Mouse (Mus musculus) T-cell, adult 66 days (primary cell): ENCODE results near the gene Rhbdd1. TPM values are rescaled to one million over a fixed set of nuclear protein-coding genes. Genes with fewer than 3 reads are reported as not detected.

Experiments
- total RNA-seq, 2 experiments: library from RNA; stranded (reverse); gene quantifications; 3 replicates in 1 of 2; 4 replicates in 1 of 2; pipeline ENCODE4 v1.2.4; 2023

Gene Rhbdd1
- total RNA-seq: 10 to 100 TPM; 18.5 to 21.1 TPM

GRCm38 (mm10) chr1:82316111-82316745 lies at the start of gene Rhbdd1:
Rhbdd1 (plus strand) TSS chr1:82316452.

GRCm38 (mm10) chr1:82291151-82291797 lies 25.0 kb upstream of the Rhbdd1 start, which contains the start of gene Irs1:
Irs1 (minus strand) TSS chr1:82291416.

Other genes starting within 250 kb of the Rhbdd1 start
- not detected for gene Gm9747, start 83.3 kb upstream of the Rhbdd1 start, total RNA-seq
- under 1 TPM in 1 of 2 experiments, not detected in 1; 0.06 TPM for gene Irs1, start 25.0 kb upstream of the Rhbdd1 start, total RNA-seq